Mouse (Mus musculus) midbrain, embryonic 15.5 days (tissue): ENCODE measurements around the gene Rdh12. TPM values are rescaled to one million over a fixed set of nuclear protein-coding genes. Genes with fewer than 3 reads are reported as not detected.

Experiments used
- ATAC-seq: fragments of 200-750 bp; cut with Nextera tagmentation; replicated peaks from 2 replicates; pipeline ENCODE4 v1.8.0; 2017; ENCODE audit warnings: moderate TSS enrichment
- H3K27ac ChIP-seq: fragments of 300-500 bp; sonication (generic); 2 replicates; pipeline ENCODE4 v1.5.1; 2015; ENCODE audit warnings: mild to moderate bottlenecking, inconsistent platforms
- H3K27me3 ChIP-seq: fragments of 300-500 bp; sonication (generic); replicated peaks from 2 replicates; pipeline ENCODE4 v1.6.1; 2015; ENCODE audit warnings: inconsistent platforms
- H3K36me3 ChIP-seq: fragments of 300-500 bp; sonication (generic); replicated peaks from 2 replicates; pipeline ENCODE4 v1.6.1; 2015; ENCODE audit warnings: inconsistent platforms
- H3K4me1 ChIP-seq: fragments of 300-500 bp; sonication (generic); 2 replicates; pipeline ENCODE4 v1.6.1; 2015; ENCODE audit warnings: inconsistent platforms
- H3K4me2 ChIP-seq: fragments of 300-500 bp; sonication (generic); 2 replicates; pipeline ENCODE4 v1.6.1; 2015; ENCODE audit warnings: inconsistent platforms, mild to moderate bottlenecking, moderate library complexity
- H3K4me3 ChIP-seq: fragments of 300-500 bp; sonication (generic); 2 replicates; pipeline ENCODE4 v1.5.1; 2015; ENCODE audit warnings: mild to moderate bottlenecking, inconsistent platforms
- H3K9ac ChIP-seq: fragments of 300-500 bp; sonication (generic); 2 replicates; pipeline ENCODE4 v1.6.1; 2015; ENCODE audit warnings: mild to moderate bottlenecking, inconsistent platforms
- H3K9me3 ChIP-seq: fragments of 300-500 bp; sonication (generic); 2 replicates; pipeline ENCODE4 v1.6.1; 2016; ENCODE audit warnings: inconsistent platforms
- WGBS: fragments of 180-500 bp; shearing (Covaris S2); methylation state at CpG from one replicate; pipeline ENCODE4 v1.1.7; 2015; ENCODE audit warnings: mixed read lengths; 5-methylcytosine and 5-hydroxymethylcytosine counted together
- polyA plus RNA-seq: library from polyadenylated mRNA; unstranded; fragments of >200 nt; fragmentation: Nextera tagmentation; extraction: Ambion mirVana; gene quantifications from 2 replicates; pipeline ENCODE4 v1.2.1, GENCODE M21; 2015

Rdh12 gene
- polyA plus RNA-seq, 1 experiment from 2014 or later = 0.93 TPM

DNA sequence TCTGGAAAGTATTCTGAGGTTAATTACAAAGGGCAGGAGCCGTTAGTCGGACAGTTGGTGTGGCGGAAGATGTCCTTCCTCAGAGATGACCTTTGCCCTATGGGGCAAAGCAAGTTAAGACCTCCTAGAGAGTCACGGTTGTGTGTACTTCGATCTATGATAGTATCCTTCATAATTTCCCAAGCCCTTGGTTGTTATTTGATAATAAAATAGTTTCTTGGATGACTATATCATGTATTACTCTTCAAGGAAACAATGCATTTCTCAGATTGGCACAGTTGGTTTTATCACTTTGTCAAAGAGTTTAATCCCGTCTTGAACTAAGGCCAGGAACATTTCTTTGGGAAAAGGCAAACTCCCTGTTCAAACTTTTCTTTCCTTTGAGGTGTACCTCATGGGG is 16.5 kb upstream of the Rdh12 start, which contains the start of gene Rdh11:
Gene Rdh11 (minus strand): TSS at position 101 of the 400 bp plus-strand sequence.
- Histone ChIP-seq H3K9ac (peak within 1 kb of the TSS; percentile 57), H3K27ac (peak within 1 kb of the TSS; percentile 79), H3K4me1 (peaks cover 17% of the 10 kb centered on the region), H3K9me3 (no peaks in the 10 kb centered on the region), H3K4me3 (peak within 1 kb of the TSS; percentile 52), H3K36me3 (no peaks in the 10 kb centered on the region), H3K27me3 (no peaks in the 10 kb centered on the region), H3K4me2 (peak within 1 kb of the TSS; percentile 65)
- 66% methylated on average over 6 of the region's 6 CpGs for WGBS
- ATAC-seq = no peak; the same call in 1 of the 2 replicates

- no peaks in the 10 kb centered on the region for H3K36me3 ChIP-seq
- no peak overlapping the region for H3K9ac ChIP-seq
- H3K27me3 ChIP-seq = no peaks in the 10 kb centered on the region
- H3K4me1 ChIP-seq = peaks cover 17% of the 10 kb centered on the region
- H3K9me3 ChIP-seq = no peaks in the 10 kb centered on the region
- no peak overlapping the region for H3K27ac ChIP-seq
- no peak overlapping the region for H3K4me3 ChIP-seq
- no peak for ATAC-seq
- no peak overlapping the region for H3K4me2 ChIP-seq
- 1% methylated on average over 3 of the region's 3 CpGs for WGBS
Observed at GRCm38 (mm10) chr12:79193441-79193840, 15.3 kb upstream of the Rdh12 start.

DNA sequence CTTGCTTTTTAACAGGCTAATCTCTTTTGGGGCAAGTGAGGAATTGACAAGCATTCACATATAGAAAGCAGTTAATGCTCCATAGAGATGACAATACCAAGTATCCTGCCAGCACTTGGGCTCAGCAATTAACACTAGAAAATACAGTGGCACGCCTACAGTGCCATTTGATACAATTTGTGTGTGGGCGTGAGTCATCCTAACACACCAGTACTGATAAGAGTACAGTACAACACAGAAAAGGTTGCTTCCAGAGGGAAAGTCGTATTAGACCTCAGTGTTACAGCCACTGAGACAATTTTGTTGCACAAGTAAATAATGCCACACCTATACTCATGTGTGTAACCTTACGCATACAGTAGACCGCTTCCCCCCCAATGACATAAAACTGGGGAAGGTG is 11.6 kb upstream of the Rdh12 start:
- H3K9me3 ChIP-seq = no peaks in the 10 kb centered on the region
- H3K9ac ChIP-seq = no peak overlapping the region
- peaks cover under 1% of the 10 kb centered on the region; the same call in 1 of the 2 replicates for H3K4me1 ChIP-seq
- no peak overlapping the region for H3K27ac ChIP-seq
- no peaks in the 10 kb centered on the region for H3K36me3 ChIP-seq
- WGBS = 89% methylated on average over 5 of the region's 5 CpGs
- H3K27me3 ChIP-seq = no peaks in the 10 kb centered on the region
- no peak overlapping the region for H3K4me3 ChIP-seq
- H3K4me2 ChIP-seq = no peak overlapping the region
- no peak for ATAC-seq

DNA sequence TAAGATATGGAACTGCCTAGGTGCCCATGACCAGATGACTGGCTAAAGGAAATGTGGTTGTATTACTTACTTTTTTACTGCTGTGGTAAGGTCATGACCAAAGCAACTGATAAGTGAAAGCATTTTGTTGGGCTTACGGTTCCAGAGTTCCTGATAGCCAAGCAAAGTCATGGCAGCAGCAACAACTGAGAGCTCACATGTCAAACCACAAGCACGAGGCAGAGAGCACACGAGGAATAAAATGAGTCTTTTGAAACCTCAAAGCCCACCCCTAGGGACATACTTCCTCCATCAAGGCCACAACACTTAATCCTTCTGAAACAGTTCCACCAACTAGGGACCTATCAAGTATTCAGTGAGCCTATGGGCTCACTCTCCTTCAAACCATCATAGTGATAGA is 6.8 kb upstream of the Rdh12 start:
- no peaks in the 10 kb centered on the region for H3K36me3 ChIP-seq
- WGBS = 83% methylated on average over 3 of the region's 3 CpGs
- no peak for ATAC-seq

DNA sequence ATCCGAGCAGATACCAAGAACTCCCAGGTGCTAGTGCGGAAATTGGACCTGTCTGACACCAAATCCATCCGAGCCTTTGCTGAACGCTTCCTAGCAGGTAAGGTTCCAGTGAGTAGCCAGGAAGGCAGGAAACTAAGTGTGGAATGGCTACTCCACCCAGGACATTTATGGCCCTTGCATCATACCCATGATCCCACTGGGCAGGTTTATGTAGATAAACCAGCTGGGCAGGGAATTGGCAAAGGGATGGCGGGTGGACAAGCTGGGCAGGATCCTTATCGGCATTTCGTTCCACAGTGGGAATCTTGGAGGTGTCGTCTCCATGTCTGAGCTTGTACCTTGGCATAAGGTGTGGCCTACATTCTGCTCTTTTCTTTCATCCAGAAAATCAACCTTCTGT is 2.7 kb downstream of the Rdh12 start:
- peaks cover 4% of the 10 kb centered on the region; the same call in 1 of the 2 replicates for H3K4me1 ChIP-seq
- no peak overlapping the region for H3K27ac ChIP-seq
- H3K9me3 ChIP-seq = no peaks in the 10 kb centered on the region
- H3K27me3 ChIP-seq = no peaks in the 10 kb centered on the region
- H3K4me3 ChIP-seq = no peak overlapping the region
- 91% methylated on average over 8 of the region's 8 CpGs for WGBS
- H3K9ac ChIP-seq = no peak overlapping the region
- no peaks in the 10 kb centered on the region for H3K36me3 ChIP-seq
- no peak overlapping the region for H3K4me2 ChIP-seq
- ATAC-seq = no peak

More for the DNA sequence above, 6.8 kb upstream of the Rdh12 start:
- no peaks in the 10 kb centered on the region for H3K27me3 ChIP-seq
- no peaks in the 10 kb centered on the region for H3K4me1 ChIP-seq
- H3K9ac ChIP-seq = no peak overlapping the region
- H3K4me2 ChIP-seq = no peak overlapping the region
- no peaks in the 10 kb centered on the region for H3K9me3 ChIP-seq
- no peak overlapping the region for H3K4me3 ChIP-seq
- H3K27ac ChIP-seq = no peak overlapping the region

GRCm38 (mm10) chr12:79217511-79217910 is 8.8 kb downstream of the Rdh12 start:
- Histone ChIP-seq H3K4me1 (no peaks in the 10 kb centered on the region), H3K4me2 (no peak overlapping the region), H3K27me3 (no peaks in the 10 kb centered on the region), H3K4me3 (no peak overlapping the region), H3K9me3 (no peaks in the 10 kb centered on the region), H3K9ac (no peak overlapping the region), H3K27ac (no peak overlapping the region), H3K36me3 (no peaks in the 10 kb centered on the region)
- ATAC-seq = no peak
- 78% methylated on average over 5 of the region's 5 CpGs for WGBS

DNA sequence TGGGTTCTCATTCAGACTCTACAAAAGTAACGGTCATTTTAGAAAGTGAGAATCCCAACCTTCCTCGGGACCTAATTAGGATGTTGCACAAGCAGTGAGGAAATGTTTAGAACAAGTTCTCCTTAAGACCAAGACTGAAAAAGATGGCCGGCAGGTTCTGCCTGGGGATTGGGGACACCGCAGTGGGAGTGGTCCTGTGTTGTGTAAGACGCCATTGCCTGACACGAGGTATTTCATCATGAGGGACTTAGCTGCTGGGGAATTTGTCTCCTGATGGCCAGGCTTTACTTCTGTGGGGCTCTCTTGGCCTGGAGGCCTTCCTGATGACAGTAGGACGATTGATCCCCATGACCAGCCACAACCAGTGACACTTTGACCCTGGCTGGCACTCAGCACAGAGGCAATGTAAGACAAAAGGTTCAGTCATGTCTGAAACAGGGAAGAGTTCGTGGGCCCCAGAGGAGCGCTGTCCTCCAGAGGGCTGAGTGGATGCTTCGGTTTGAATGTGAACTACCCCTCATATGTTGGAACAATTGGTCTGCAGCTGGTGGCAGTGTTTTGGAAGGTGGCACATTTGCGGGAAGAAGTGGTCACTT is 26.9 kb downstream of the Rdh12 start:
- H3K4me1 ChIP-seq = no peaks in the 10 kb centered on the region
- peaks cover 47% of the 10 kb centered on the region for H3K36me3 ChIP-seq
- no peaks in the 10 kb centered on the region for H3K27me3 ChIP-seq
- H3K9ac ChIP-seq = no peak overlapping the region
- no peak overlapping the region for H3K27ac ChIP-seq
- no peaks in the 10 kb centered on the region for H3K9me3 ChIP-seq
- H3K4me3 ChIP-seq = no peak overlapping the region
- H3K4me2 ChIP-seq = no peak overlapping the region
- WGBS = 78% methylated on average over 11 of the region's 11 CpGs
- ATAC-seq = no peak

GRCm38 (mm10) chr12:79241985-79242384 is 33.3 kb downstream of the Rdh12 start:
- Histone ChIP-seq H3K27ac (no peak overlapping the region), H3K9ac (no peak overlapping the region), H3K4me2 (no peak overlapping the region), H3K4me3 (no peak overlapping the region), H3K9me3 (no peaks in the 10 kb centered on the region), H3K4me1 (no peaks in the 10 kb centered on the region), H3K27me3 (no peaks in the 10 kb centered on the region), H3K36me3 (peaks cover 61% of the 10 kb centered on the region)
- ATAC-seq = no peak
- WGBS = 97% methylated on average over 2 of the region's 2 CpGs

GRCm38 (mm10) chr12:79242921-79243320 is 34.2 kb downstream of the Rdh12 start:
- 91% methylated on average over 6 of the region's 6 CpGs for WGBS
- Histone ChIP-seq H3K4me1 (no peaks in the 10 kb centered on the region), H3K27ac (no peak overlapping the region), H3K4me3 (no peak overlapping the region), H3K27me3 (no peaks in the 10 kb centered on the region), H3K9ac (no peak overlapping the region), H3K4me2 (no peak overlapping the region), H3K9me3 (no peaks in the 10 kb centered on the region), H3K36me3 (peaks cover 60% of the 10 kb centered on the region)
- no peak for ATAC-seq

DNA sequence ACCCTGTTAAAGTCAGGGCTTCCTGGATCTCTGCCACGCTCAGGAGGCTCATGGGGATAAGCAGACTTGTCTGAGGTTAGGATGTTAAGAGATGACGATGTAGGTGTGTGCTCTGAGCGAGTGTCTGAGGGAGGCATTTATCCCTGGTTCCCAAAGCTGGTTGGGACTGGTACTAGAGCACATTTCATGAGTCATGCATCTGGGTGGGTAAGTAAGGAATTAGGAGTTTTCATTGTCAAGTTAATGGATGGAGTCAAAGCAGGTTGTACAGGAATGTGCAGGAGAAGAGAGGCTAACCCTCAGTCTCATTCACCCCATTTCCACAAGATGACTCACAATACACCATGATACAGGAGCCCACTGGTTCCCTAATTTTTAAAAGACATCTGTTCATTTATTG is 39.4 kb downstream of the Rdh12 start:
- H3K9me3 ChIP-seq = no peaks in the 10 kb centered on the region
- ATAC-seq = no peak
- H3K36me3 ChIP-seq = peaks cover 61% of the 10 kb centered on the region
- H3K27ac ChIP-seq = no peak overlapping the region
- H3K9ac ChIP-seq = no peak overlapping the region
- WGBS = 84% methylated on average over 3 of the region's 3 CpGs
- no peaks in the 10 kb centered on the region for H3K27me3 ChIP-seq
- no peak overlapping the region for H3K4me3 ChIP-seq
- no peak overlapping the region for H3K4me2 ChIP-seq
- no peaks in the 10 kb centered on the region for H3K4me1 ChIP-seq

DNA sequence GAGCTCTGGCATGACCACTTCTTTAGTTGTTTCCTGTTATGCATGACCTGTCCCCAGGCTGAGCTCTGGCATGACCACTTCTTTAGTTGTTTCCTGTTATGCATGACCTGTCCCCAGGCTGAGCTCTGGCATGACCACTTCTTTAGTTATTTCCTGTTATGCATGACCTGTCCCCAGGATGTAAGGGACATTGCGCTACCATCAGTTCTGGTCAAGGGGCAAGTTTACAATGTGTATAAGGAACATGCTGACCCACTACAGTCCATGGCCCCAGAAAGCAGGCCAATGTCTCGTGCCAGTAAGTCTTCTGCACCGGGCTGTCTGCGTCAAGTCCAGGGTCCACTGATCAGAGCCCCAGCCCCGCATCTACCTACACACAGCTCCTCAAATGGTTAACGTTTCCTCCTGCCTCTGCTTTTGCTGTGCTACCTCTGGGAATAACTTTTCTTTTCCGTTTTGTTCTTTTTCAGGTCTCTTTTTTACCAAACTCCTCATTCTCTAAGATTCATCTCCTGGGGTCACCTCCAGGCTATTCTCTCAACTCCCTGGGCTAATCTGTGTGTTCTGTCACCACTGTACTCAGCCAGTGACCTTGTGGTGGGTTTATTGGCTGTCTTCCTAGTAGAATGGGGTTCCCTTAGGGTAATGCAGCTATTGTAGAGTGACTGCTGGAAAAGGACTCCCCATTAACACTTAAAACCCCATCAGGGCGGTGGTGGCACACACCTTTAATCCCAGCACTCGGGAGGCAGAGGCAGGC is 44.8 kb downstream of the Rdh12 start:
- no peak overlapping the region for H3K4me3 ChIP-seq
- WGBS = 87% methylated on average over 9 of the region's 9 CpGs

GRCm38 (mm10) chr12:79254975-79255374 is 46.3 kb downstream of the Rdh12 start:
- Histone ChIP-seq H3K9ac (no peak overlapping the region), H3K4me3 (no peak overlapping the region), H3K27ac (no peak overlapping the region), H3K36me3 (peaks cover 26% of the 10 kb centered on the region), H3K4me2 (no peak overlapping the region), H3K27me3 (no peaks in the 10 kb centered on the region), H3K9me3 (no peaks in the 10 kb centered on the region), H3K4me1 (no peaks in the 10 kb centered on the region)
- no peak for ATAC-seq
- 94% methylated on average over 10 of the region's 10 CpGs for WGBS

More for the DNA sequence above, 44.8 kb downstream of the Rdh12 start:
- H3K4me1 ChIP-seq = no peaks in the 10 kb centered on the region
- H3K9ac ChIP-seq = no peak overlapping the region
- ATAC-seq = no peak
- peaks cover 39% of the 10 kb centered on the region for H3K36me3 ChIP-seq
- no peaks in the 10 kb centered on the region for H3K9me3 ChIP-seq
- no peak overlapping the region for H3K27ac ChIP-seq
- no peak overlapping the region for H3K4me2 ChIP-seq
- H3K27me3 ChIP-seq = no peaks in the 10 kb centered on the region

DNA sequence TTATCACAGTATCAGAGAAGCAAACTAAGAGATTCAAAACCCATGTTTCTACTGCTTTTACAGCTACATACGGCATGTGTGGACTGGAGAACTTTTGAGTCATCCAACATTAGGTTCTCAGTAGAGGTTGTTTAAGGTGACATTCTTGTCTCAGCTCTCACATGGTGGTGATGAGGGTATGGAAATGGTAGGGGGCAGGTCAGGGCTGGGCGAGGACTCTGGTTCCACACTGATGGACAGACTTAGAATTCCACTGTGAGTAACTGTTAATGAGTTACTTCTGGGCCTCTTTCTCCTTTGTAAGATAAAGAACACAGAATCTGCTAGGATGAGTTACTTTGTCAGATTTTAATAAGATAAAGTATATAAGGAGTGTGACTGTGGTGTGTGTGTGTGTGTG is 51.4 kb downstream of the Rdh12 start:
- Histone ChIP-seq H3K4me3 (no peak overlapping the region), H3K36me3 (peaks cover 29% of the 10 kb centered on the region), H3K9ac (no peak overlapping the region), H3K4me2 (no peak overlapping the region), H3K27ac (no peak overlapping the region), H3K27me3 (no peaks in the 10 kb centered on the region), H3K4me1 (no peaks in the 10 kb centered on the region), H3K9me3 (no peaks in the 10 kb centered on the region)
- WGBS = 89% methylated on average over 2 of the region's 2 CpGs
- ATAC-seq = no peak
